Mouse (Mus musculus) A20 (cell line): Measurements from ENCODE around the gene Taf1a.

ENCODE experiments used
- DNase-seq: peaks from one replicate; pipeline ENCODE4 v3.0.0-alpha.2; 2011; ENCODE audit warnings: low read depth, low spot score

The Taf1a gene

GRCm38 (mm10) chr1:183414081-183414727, 25.4 kb downstream of the Taf1a start:
- no peak for DNase-seq

- DNase-seq = no peak
These were observed 29.1 kb downstream of the Taf1a start, which contains the start of gene Hhipl2 for GRCm38 (mm10) chr1:183417873-183418272. Gene Hhipl2, plus strand, starts transcription at chr1:183418215.

- DNase-seq = no peak
These were observed 31.0 kb downstream of the Taf1a start for GRCm38 (mm10) chr1:183419741-183420140.

GRCm38 (mm10) chr1:183420296-183420695, 31.5 kb downstream of the Taf1a start:
- peak; percentile 59 for DNase-seq

GRCm38 (mm10) chr1:183424100-183424499, 35.3 kb downstream of the Taf1a start:
- peak; percentile 29 for DNase-seq

- no peak for DNase-seq
These were observed 46.1 kb downstream of the Taf1a start for GRCm38 (mm10) chr1:183434918-183435317.

GRCm38 (mm10) chr1:183439036-183439435, 50.3 kb downstream of the Taf1a start:
- DNase-seq = peak; percentile 58

GRCm38 (mm10) chr1:183442015-183442774, 53.4 kb downstream of the Taf1a start:
- peak; percentile 85 for DNase-seq

- no peak for DNase-seq
These were observed 64.3 kb downstream of the Taf1a start for GRCm38 (mm10) chr1:183453066-183453465.
